Mouse (Mus musculus) MEL (cell line): ENCODE measurements around the gene Tesk1. TPM values are rescaled to one million over a fixed set of nuclear protein-coding genes. Genes with fewer than 3 reads are reported as not detected.
A peak's percentile ranks its signal among the peaks of the same experiment; 100 is the strongest.

Experiments used
- DNase-seq: peaks from one replicate; pipeline ENCODE4 v3.0.0; 2011; ENCODE audit warnings: low read depth, low spot score
- H3K27ac ChIP-seq: 2 replicates; pipeline ENCODE4 v1.5.1; 2012; ENCODE audit warnings: low read depth, mild to moderate bottlenecking, control low read depth, low read length, moderate library complexity; ENCODE audit not compliant: control insufficient read depth
- H3K27me3 ChIP-seq, 2 experiments: fragments of 150-350 bp in 1 of 2; sonication (generic) in 1 of 2; 2 replicates each; pipeline ENCODE4 v1.6.1; 2012; ENCODE audit warnings: low read length in 2 of 2, mild to moderate bottlenecking in 2 of 2, improper control_type of control experiment in 1 of 2, moderate library complexity in 1 of 2; ENCODE audit not compliant: insufficient read depth in 2 of 2, control insufficient read depth in 1 of 2
- H3K36me3 ChIP-seq, 2 experiments: 2 replicates each; pipeline ENCODE4 v1.6.1; 2012 to 2014; ENCODE audit warnings: low read length in 2 of 2, improper control_type of control experiment in 1 of 2, inconsistent platforms in 1 of 2, mild to moderate bottlenecking in 1 of 2; ENCODE audit not compliant: insufficient read depth in 2 of 2, control insufficient read depth in 1 of 2
- H3K4me1 ChIP-seq, 2 experiments: fragments of 150-350 bp in 1 of 2; sonication (generic) in 1 of 2; 2 replicates each; pipeline ENCODE4 v1.6.1; 2012; ENCODE audit warnings: low read length in 2 of 2, improper control_type of control experiment in 1 of 2, mild to moderate bottlenecking in 1 of 2; ENCODE audit not compliant: insufficient read depth in 2 of 2, control insufficient read depth in 1 of 2
- H3K4me3 ChIP-seq, 2 experiments: fragments of 150-350 bp in 1 of 2; sonication (generic) in 1 of 2; 2 replicates each; pipeline ENCODE4 v1.5.1; 2012; ENCODE audit warnings: low read depth in 2 of 2, low read length in 2 of 2, mild to moderate bottlenecking in 2 of 2, moderate library complexity in 2 of 2, control low read depth in 1 of 2, improper control_type of control experiment in 1 of 2; ENCODE audit not compliant: control insufficient read depth in 1 of 2, insufficient read depth in 1 of 2
- H3K79me2 ChIP-seq: 2 replicates; pipeline ENCODE4 v1.6.1; 2012; ENCODE audit warnings: mild to moderate bottlenecking, low read length, moderate library complexity; ENCODE audit not compliant: control insufficient read depth, poor library complexity, insufficient read depth
- H3K9ac ChIP-seq: 2 replicates; pipeline ENCODE4 v1.6.1; 2012; ENCODE audit warnings: low read depth, mild to moderate bottlenecking, control low read depth, low read length, moderate library complexity; ENCODE audit not compliant: control insufficient read depth, poor library complexity, severe bottlenecking
- H3K9me3 ChIP-seq: fragments of 150-350 bp; sonication (generic); replicated peaks from 2 replicates; pipeline ENCODE4 v1.6.1; 2012; ENCODE audit warnings: mild to moderate bottlenecking, low read length, improper control_type of control experiment, moderate library complexity; ENCODE audit not compliant: insufficient read depth
- CHD1 ChIP-seq: IDR thresholded peaks from 2 replicates; pipeline ENCODE4 v1.6.1; 2012; ENCODE audit warnings: low read depth, mild to moderate bottlenecking, inconsistent platforms, low read length, improper control_type of control experiment
- CHD2 ChIP-seq: IDR thresholded peaks from 2 replicates; pipeline ENCODE4 v1.6.1; 2011; ENCODE audit warnings: low read length, improper control_type of control experiment
- CTCF ChIP-seq, 3 experiments: IDR thresholded peaks in 2 of 3; conservative IDR thresholded peaks in 1 of 3; 2 replicates each; pipeline ENCODE4 v1.5.1; 2011 to 2012; ENCODE audit warnings: low read length in 3 of 3, low read depth in 2 of 3, mild to moderate bottlenecking in 2 of 3, improper control_type of control experiment in 1 of 3, inconsistent platforms in 1 of 3, mixed read lengths in 1 of 3, moderate library complexity in 1 of 3; ENCODE audit not compliant: control insufficient read depth in 1 of 3, insufficient read depth in 1 of 3, poor library complexity in 1 of 3, severe bottlenecking in 1 of 3
- E2F4 ChIP-seq: IDR thresholded peaks from 2 replicates; pipeline ENCODE4 v1.6.1; 2011; ENCODE audit warnings: low read depth, low read length, improper control_type of control experiment, borderline replicate concordance
- ELF1 ChIP-seq: IDR thresholded peaks from 2 replicates; pipeline ENCODE4 v1.6.1; 2014; ENCODE audit warnings: low read depth, mild to moderate bottlenecking, inconsistent platforms, low read length, improper control_type of control experiment, moderate library complexity
- EP300 ChIP-seq, 2 experiments: IDR thresholded peaks; 2 replicates each; pipeline ENCODE4 v1.6.1; 2011; ENCODE audit warnings: improper control_type of control experiment in 2 of 2, low read length in 2 of 2, low read depth in 1 of 2, mild to moderate bottlenecking in 1 of 2
- GABPA ChIP-seq: IDR thresholded peaks from 2 replicates; pipeline ENCODE4 v1.6.1; 2012; ENCODE audit warnings: low read depth, mild to moderate bottlenecking, inconsistent platforms, low read length, improper control_type of control experiment, moderate library complexity
- GATA1 ChIP-seq: IDR thresholded peaks from 2 replicates; pipeline ENCODE4 v1.6.1; 2011; ENCODE audit warnings: low read depth, low read length, improper control_type of control experiment
- HCFC1 ChIP-seq: IDR thresholded peaks from 2 replicates; pipeline ENCODE4 v1.6.1; 2012; ENCODE audit warnings: low read depth, mild to moderate bottlenecking, inconsistent platforms, low read length, improper control_type of control experiment, moderate library complexity
- JUND ChIP-seq: IDR thresholded peaks from 2 replicates; pipeline ENCODE4 v1.6.1; 2011; ENCODE audit warnings: low read depth, mild to moderate bottlenecking, improper control_type of control experiment, low read length
- KAT2A ChIP-seq: conservative IDR thresholded peaks from 2 replicates; pipeline ENCODE4 v1.6.1; 2012; ENCODE audit warnings: low read depth, low read length, improper control_type of control experiment, inconsistent platforms
- MAFK ChIP-seq: IDR thresholded peaks from 2 replicates; pipeline ENCODE4 v1.6.1; 2011; ENCODE audit warnings: low read depth, mild to moderate bottlenecking, low read length, improper control_type of control experiment, borderline replicate concordance
- MEF2A ChIP-seq: IDR thresholded peaks from 2 replicates; pipeline ENCODE4 v1.6.1; 2014; ENCODE audit warnings: low read depth, mild to moderate bottlenecking, inconsistent platforms, low read length, improper control_type of control experiment; ENCODE audit not compliant: poor library complexity, insufficient replicate concordance, severe bottlenecking; ENCODE audit errors: extremely low read depth
- MXI1 ChIP-seq: IDR thresholded peaks from 2 replicates; pipeline ENCODE4 v1.6.1; 2011; ENCODE audit warnings: mild to moderate bottlenecking, low read depth, low read length, improper control_type of control experiment
- MYB ChIP-seq: IDR thresholded peaks from 2 replicates; pipeline ENCODE4 v1.6.1; 2011; ENCODE audit warnings: mild to moderate bottlenecking, low read depth, low read length, improper control_type of control experiment
- MYC ChIP-seq: IDR thresholded peaks from 2 replicates; pipeline ENCODE4 v1.6.1; 2011; ENCODE audit warnings: low read depth, mild to moderate bottlenecking, low read length, improper control_type of control experiment, moderate library complexity
- NELFE ChIP-seq: IDR thresholded peaks from 2 replicates; pipeline ENCODE4 v1.6.1; 2011; ENCODE audit warnings: low read depth, low read length, improper control_type of control experiment
- NRF1 ChIP-seq: IDR thresholded peaks from 2 replicates; pipeline ENCODE4 v1.6.1; 2014; ENCODE audit warnings: low read depth, mild to moderate bottlenecking, inconsistent platforms, low read length, improper control_type of control experiment, moderate library complexity; ENCODE audit not compliant: poor library complexity, insufficient read depth, severe bottlenecking
- POLR2A ChIP-seq, 2 experiments: IDR thresholded peaks; 2 replicates each; pipeline ENCODE4 v1.6.1; 2011 to 2012; ENCODE audit warnings: low read length in 2 of 2, mild to moderate bottlenecking in 2 of 2, control low read depth in 1 of 2, improper control_type of control experiment in 1 of 2, low read depth in 1 of 2, moderate library complexity in 1 of 2; ENCODE audit not compliant: control insufficient read depth in 1 of 2, insufficient read depth in 1 of 2, poor library complexity in 1 of 2
- POLR2AphosphoS2 ChIP-seq: IDR thresholded peaks from 2 replicates; pipeline ENCODE4 v1.6.1; 2011; ENCODE audit warnings: low read length, improper control_type of control experiment
- POLR2AphosphoS5 ChIP-seq: IDR thresholded peaks from 2 replicates; pipeline ENCODE4 v1.6.1; 2012; ENCODE audit warnings: low read depth, borderline replicate concordance, mild to moderate bottlenecking, inconsistent platforms, low read length, moderate library complexity, mixed read lengths
- RAD21 ChIP-seq: IDR thresholded peaks from 2 replicates; pipeline ENCODE4 v1.6.1; 2011; ENCODE audit warnings: mild to moderate bottlenecking, low read depth, low read length, improper control_type of control experiment
- RCOR1 ChIP-seq: IDR thresholded peaks from 2 replicates; pipeline ENCODE4 v1.6.1; 2012; ENCODE audit warnings: low read depth, mild to moderate bottlenecking, inconsistent platforms, low read length, improper control_type of control experiment
- SIN3A ChIP-seq: IDR thresholded peaks from 2 replicates; pipeline ENCODE4 v1.6.1; 2012; ENCODE audit warnings: low read length, improper control_type of control experiment, inconsistent platforms
- SMC3 ChIP-seq: IDR thresholded peaks from 2 replicates; pipeline ENCODE4 v1.6.1; 2011; ENCODE audit warnings: low read depth, low read length, improper control_type of control experiment
- TAL1 ChIP-seq: IDR thresholded peaks from 2 replicates; pipeline ENCODE4 v1.6.1; 2012; ENCODE audit warnings: mild to moderate bottlenecking, inconsistent platforms, low read length, moderate library complexity, mixed read lengths
- TBP ChIP-seq: IDR thresholded peaks from 2 replicates; pipeline ENCODE4 v1.8.0; 2011; ENCODE audit warnings: low read depth, low read length, improper control_type of control experiment
- TCF12 ChIP-seq: IDR thresholded peaks from 2 replicates; pipeline ENCODE4 v1.6.1; 2014; ENCODE audit warnings: low read depth, mild to moderate bottlenecking, inconsistent platforms, low read length, improper control_type of control experiment, moderate library complexity
- UBTF ChIP-seq: IDR thresholded peaks from 2 replicates; pipeline ENCODE4 v1.6.1; 2012; ENCODE audit warnings: low read depth, mild to moderate bottlenecking, inconsistent platforms, low read length, improper control_type of control experiment, moderate library complexity, borderline replicate concordance; ENCODE audit not compliant: insufficient read depth
- USF1 ChIP-seq: IDR thresholded peaks from 2 replicates; pipeline ENCODE4 v1.6.1; 2014; ENCODE audit warnings: low read depth, mild to moderate bottlenecking, inconsistent platforms, low read length, improper control_type of control experiment, moderate library complexity
- USF2 ChIP-seq, 2 experiments: IDR thresholded peaks; 2 replicates each; pipeline ENCODE4 v1.6.1; 2011 to 2012; ENCODE audit warnings: improper control_type of control experiment in 2 of 2, low read length in 2 of 2, borderline replicate concordance in 1 of 2, inconsistent platforms in 1 of 2, low read depth in 1 of 2, mild to moderate bottlenecking in 1 of 2; ENCODE audit not compliant: insufficient read depth in 1 of 2
- ZC3H11A ChIP-seq: IDR thresholded peaks from 2 replicates; pipeline ENCODE4 v1.6.1; 2012; ENCODE audit warnings: low read depth, mild to moderate bottlenecking, inconsistent platforms, low read length, improper control_type of control experiment
- ZKSCAN1 ChIP-seq: IDR thresholded peaks from 2 replicates; pipeline ENCODE4 v1.6.1; 2012; ENCODE audit warnings: low read depth, mild to moderate bottlenecking, inconsistent platforms, low read length, improper control_type of control experiment, moderate library complexity
- ZMIZ1 ChIP-seq: IDR thresholded peaks from 2 replicates; pipeline ENCODE4 v1.6.1; 2012; ENCODE audit warnings: low read depth, mild to moderate bottlenecking, inconsistent platforms, low read length, improper control_type of control experiment, moderate library complexity
- ZNF384 ChIP-seq: IDR thresholded peaks from 2 replicates; pipeline ENCODE4 v1.6.1; 2012; ENCODE audit warnings: low read depth, mild to moderate bottlenecking, inconsistent platforms, low read length, improper control_type of control experiment
- polyA plus RNA-seq, 2 experiments: library from polyadenylated mRNA; stranded (reverse) in 1 of 2; unstranded in 1 of 2; fragments of >175 nt in 1 of 2; fragments of >200 nt in 1 of 2; gene quantifications; 2 replicates each; pipeline versions ENCODE4 v1.2.1 to v1.2.4; 2012; ENCODE audit warnings: low replicate concordance in 2 of 2, low read depth in 1 of 2; ENCODE audit not compliant: insufficient read length in 2 of 2, insufficient read depth in 1 of 2, missing spikeins in 1 of 2
- total RNA-seq: library from RNA; depleted of rRNA; stranded (reverse); fragments of 300-350 nt; gene quantifications from 2 replicates; pipeline ENCODE4 v1.2.3, GENCODE M21; 2012

Tesk1 gene
- total and polyA plus RNA-seq, 3 experiments: 9.1 to 24.6 TPM; not detected in 1

DNA sequence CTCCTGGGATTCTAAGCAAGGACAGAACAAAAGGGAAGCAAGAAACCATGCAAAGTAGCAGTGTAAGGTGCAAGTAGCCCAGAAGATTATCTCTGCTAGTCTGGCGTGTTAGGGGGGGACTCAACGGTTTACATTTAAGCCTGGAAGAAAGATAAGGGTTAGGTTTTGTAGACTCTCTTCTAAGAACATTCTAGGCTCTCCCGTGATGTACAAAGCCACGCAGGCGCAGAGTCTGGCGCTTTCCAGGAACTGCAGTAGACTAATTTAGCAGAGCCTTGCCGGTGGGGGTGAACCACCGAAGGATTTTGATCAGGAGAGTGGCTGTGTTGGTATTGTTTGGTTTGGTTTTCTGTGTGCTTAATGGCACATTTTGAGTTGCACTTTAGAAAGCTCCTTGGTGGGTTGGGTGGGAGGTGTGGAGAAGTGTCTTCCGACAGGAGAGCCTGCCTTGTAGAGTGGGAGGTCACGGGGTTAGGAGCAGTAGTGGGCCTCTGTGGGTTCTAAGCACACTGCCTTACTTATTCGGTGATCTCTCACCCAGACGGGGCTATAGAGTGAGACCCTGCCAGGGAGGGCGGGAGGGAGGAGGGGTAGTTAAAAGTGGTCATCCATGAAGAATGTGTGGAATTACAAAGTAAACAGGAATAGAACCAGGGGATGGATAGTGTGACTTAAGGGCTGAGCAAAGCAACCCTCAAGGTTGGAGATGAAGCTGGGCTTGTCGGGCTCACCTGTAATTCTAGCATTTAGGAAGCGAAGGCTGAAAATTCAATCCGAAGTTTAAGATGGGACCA is 24.3 kb upstream of the Tesk1 start:
- Histone ChIP-seq H3K36me3 (peaks cover 0 to 30% of the 10 kb centered on the region in 2 experiments; a peak in 2 of 4 replicates), H3K9ac (peak overlapping the region; percentile 62), H3K9me3 (no peaks in the 10 kb centered on the region), H3K4me1 (peaks cover 9 to 33% of the 10 kb centered on the region in 2 experiments), H3K27ac (peak overlapping the region; percentile 96), H3K4me3 (peak overlapping the region; percentile 25 to 36; a peak in 2 of 4 replicates), H3K27me3 (no peaks in the 10 kb centered on the region), H3K79me2 (no peaks in the 10 kb centered on the region; the same call in 1 of the 2 replicates)
- DNase-seq: peak; percentile 95
- no peak for TF ChIP-seq MEF2A
- TF ChIP-seq MYC: peak; percentile 52; the same call in 1 of the 2 replicates
- no peak for TF ChIP-seq USF2 (IDR thresholded peaks at IDR 0.05; ENCODE audit: borderline replicate concordance in 1 of 2, insufficient read depth in 1 of 2, low read depth in 1 of 2, low read length in 2 of 2)
- peak in 1 of 2 experiments; percentile 57; a peak in 2 of 4 replicates for TF ChIP-seq POLR2A (IDR thresholded peaks at IDR 0.05; ENCODE audit: control insufficient read depth in 1 of 2, insufficient read depth in 1 of 2, low read depth in 1 of 2, low read length in 2 of 2, poor library complexity in 1 of 2)
- TF ChIP-seq CTCF (IDR thresholded peaks at IDR 0.05 in 2 of 3, conservative IDR thresholded peaks at IDR 0.05 in 1 of 3; ENCODE audit: control insufficient read depth in 1 of 3, insufficient read depth in 1 of 3, low read depth in 2 of 3, low read length in 3 of 3, poor library complexity in 1 of 3, severe bottlenecking in 1 of 3): no peak
- peak; percentile 87 for TF ChIP-seq NRF1
- TF ChIP-seq SMC3: no peak; the same call in 1 of the 2 replicates
- no peak; the same call in 1 of the 2 replicates for TF ChIP-seq RAD21
- no peak for TF ChIP-seq KAT2A
- TF ChIP-seq MXI1: no peak
- TF ChIP-seq POLR2AphosphoS2: no peak
- no peak for TF ChIP-seq USF1
- peak; percentile 40; the same call in 1 of the 2 replicates for TF ChIP-seq RCOR1
- TF ChIP-seq SIN3A: peak; percentile 85
- TF ChIP-seq EP300 (IDR thresholded peaks at IDR 0.05; ENCODE audit: low read depth in 1 of 2, low read length in 2 of 2): peak; percentile 94 to 95
- no peak for TF ChIP-seq ZNF384
- no peak for TF ChIP-seq CHD1
- peak; percentile 69; the same call in 1 of the 2 replicates for TF ChIP-seq TBP
- TF ChIP-seq GABPA: no peak
- TF ChIP-seq ZMIZ1: no peak
- no peak for TF ChIP-seq ZC3H11A
- TF ChIP-seq GATA1: peak; percentile 94
- TF ChIP-seq TAL1: peak; percentile 85
- peak; percentile 87 for TF ChIP-seq TCF12
- peak; percentile 73 for TF ChIP-seq ELF1
- no peak for TF ChIP-seq ZKSCAN1
- no peak for TF ChIP-seq POLR2AphosphoS5
- peak; percentile 87 for TF ChIP-seq MYB
- no peak for TF ChIP-seq JUND
- TF ChIP-seq NELFE: peak; percentile 52; the same call in 1 of the 2 replicates
- TF ChIP-seq MAFK: no peak
- TF ChIP-seq HCFC1: peak; percentile 47; the same call in 1 of the 2 replicates
- TF ChIP-seq CHD2: no peak
- TF ChIP-seq E2F4: no peak
- TF ChIP-seq UBTF: no peak
